Mouse (Mus musculus) olfactory bulb, adult 2 months (tissue): ENCODE data around the gene Gabrd.

Source experiments
- CTCF ChIP-seq: fragments of 200-500 bp; IDR thresholded peaks from 2 replicates; pipeline ENCODE4 v1.5.1; 2012; ENCODE audit warnings: low read depth, mild to moderate bottlenecking, low read length, moderate library complexity; ENCODE audit not compliant: insufficient read depth
- POLR2A ChIP-seq: fragments of 200-500 bp; IDR thresholded peaks from 2 replicates; pipeline ENCODE4 v1.6.1; 2012; ENCODE audit warnings: mild to moderate bottlenecking, low read depth, low read length, moderate library complexity; ENCODE audit not compliant: insufficient read depth

DNA sequence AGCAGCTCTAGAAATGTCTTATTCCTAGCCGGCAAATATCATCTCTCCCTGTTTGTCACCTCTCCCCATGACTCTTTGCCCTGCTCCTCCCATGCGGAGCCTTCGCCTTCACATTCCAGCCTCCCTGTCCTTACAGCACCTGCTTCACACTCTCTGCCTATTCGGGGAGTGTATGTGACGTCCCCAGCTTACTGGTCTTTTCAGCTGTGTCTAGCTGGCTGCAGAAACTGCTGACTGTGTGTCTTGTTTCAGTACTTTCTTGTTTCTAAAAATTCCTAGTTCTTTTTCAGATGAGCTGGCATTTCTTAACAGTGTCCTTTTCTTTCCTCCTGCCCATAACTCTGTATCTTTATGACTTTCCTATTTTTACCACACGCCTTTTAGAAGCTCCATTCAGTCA is 34.4 kb upstream of the Gabrd start:
- TF ChIP-seq POLR2A (no peak), CTCF (no peak)
